Mouse (Mus musculus) heart, postnatal 0 days (tissue): ENCODE data around the gene Zfp503.

Experiments used
- CTCF ChIP-seq: IDR thresholded peaks from 2 replicates; pipeline ENCODE4 v1.5.1; 2016; ENCODE audit warnings: antibody characterized with exemption, control low read depth, low read depth
- EP300 ChIP-seq: IDR thresholded peaks from 2 replicates; pipeline ENCODE4 v1.6.1; 2016; ENCODE audit warnings: antibody characterized with exemption, low read depth

DNA sequence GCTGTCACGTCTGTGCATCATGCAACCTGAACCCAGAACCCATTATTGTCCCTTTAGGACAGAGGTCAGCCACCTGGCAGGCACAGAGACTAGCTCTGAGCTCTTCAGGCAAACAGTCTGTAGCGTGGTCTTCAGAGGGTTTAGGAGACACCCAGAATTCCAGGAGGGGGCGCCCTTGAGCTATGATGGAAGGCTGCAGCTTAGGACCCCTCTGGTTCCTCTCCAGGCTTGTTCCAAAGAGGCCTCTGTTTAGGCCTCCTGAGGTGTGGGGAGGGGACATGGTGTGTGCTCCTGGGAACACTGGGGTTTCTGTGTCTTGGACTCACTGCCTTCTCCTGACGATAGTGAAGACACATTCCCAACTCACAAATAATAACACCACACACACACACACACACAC, 20.4 kb downstream of the Zfp503 start:
- TF ChIP-seq CTCF (peak; percentile 47), EP300 (no peak)
